Mouse (Mus musculus) layer of hippocampus, postnatal 10 days (tissue): ENCODE measurements around the gene Rasal3. TPM values are rescaled to one million over a fixed set of nuclear protein-coding genes. Genes with fewer than 3 reads are reported as not detected.

Experiments used
- DNase-seq, 2 experiments: peaks; one replicate each; pipeline ENCODE4 v3.0.0; 2021; ENCODE audit warnings: low spot score in 2 of 2
- microRNA-seq, 2 experiments: library from miRNA; unstranded; fragments of <30 nt; microRNA quantifications; one replicate each; pipeline ENCODE4 v1.2.0; 2021
- total RNA-seq, 2 experiments: library from RNA; stranded (reverse); gene quantifications; 2 replicates each; pipeline ENCODE4 v1.2.3; 2021

The Rasal3 gene
- total RNA-seq, 2 experiments from 2014 or later = 3.2 to 3.6 TPM

DNA sequence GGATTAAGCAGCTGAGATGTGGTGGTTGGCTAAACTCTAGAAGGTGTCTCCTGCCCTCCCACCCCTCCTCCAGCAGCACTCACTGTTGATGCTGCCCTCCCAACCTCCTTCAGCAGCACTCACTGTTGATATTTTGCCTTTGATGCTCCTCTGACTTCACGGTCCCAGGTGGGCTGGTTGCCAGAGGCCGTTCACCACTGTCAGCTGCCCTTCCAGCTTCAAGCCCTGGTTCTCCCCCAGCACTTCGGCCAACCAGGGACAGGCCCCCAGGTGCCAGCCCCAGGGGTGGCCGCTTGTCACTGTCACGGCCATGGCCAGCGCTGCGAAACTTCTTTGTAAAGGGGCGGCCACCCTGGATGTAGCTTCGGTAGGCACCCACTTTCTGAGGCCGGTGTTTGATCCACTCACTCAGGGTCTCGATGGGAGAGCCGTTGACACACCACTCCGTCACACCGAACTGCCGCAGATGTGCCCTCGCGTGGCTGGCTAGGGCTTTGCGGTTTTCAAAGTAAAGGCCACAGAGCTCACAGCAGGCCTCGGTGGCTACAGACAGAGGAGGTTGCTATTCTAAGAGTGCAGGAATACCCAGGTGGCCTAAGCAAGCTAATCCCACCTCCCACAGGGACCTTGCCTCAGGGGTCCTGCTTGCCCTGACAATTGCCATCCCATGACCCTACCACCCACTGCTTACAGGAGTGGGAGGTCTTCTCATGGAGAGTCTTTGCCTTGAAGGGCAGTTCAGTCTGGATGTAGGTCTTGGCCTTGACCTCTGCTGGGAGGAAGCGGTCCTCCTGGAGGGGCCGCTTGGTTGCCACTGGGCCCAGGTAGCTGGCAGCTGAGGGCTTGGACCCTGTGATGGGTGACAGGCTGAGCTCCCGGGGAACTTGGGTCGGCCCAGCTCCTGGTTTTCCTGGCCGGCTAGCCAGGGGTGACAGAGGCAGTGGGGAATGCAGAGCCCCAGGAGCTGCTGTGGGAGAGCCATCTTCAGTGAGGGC lies 46.3 kb downstream of the Rasal3 start:
- DNase-seq = no peak

- DNase-seq = no peak
Observed at GRCm38 (mm10) chr17:32356281-32356680, 47.1 kb downstream of the Rasal3 start.

- no peak for DNase-seq
Observed at GRCm38 (mm10) chr17:32355031-32355430, 48.4 kb downstream of the Rasal3 start.

- no peak for DNase-seq
Observed at GRCm38 (mm10) chr17:32354211-32354610, 49.2 kb downstream of the Rasal3 start.

DNA sequence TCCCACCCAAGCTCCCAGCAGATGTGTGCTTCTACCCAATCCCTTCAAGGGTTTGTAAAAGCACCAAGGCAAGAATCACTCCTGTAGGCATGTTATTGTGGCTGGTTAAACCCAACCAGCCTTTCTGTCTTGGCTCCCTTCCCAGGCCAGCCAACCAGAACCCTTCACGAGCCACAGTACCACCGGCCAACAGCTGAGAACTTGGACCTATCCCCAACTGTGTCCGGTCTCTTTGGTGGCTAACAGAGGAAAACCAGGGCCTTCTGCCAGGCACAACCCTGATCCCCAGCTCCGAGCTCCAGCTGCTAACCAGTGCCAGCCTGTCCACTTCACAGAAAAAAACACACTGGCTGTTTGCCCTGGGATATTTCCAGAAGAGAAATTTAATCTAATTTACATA lies 49.7 kb downstream of the Rasal3 start:
- DNase-seq = peak; percentile 72 to 79

DNA sequence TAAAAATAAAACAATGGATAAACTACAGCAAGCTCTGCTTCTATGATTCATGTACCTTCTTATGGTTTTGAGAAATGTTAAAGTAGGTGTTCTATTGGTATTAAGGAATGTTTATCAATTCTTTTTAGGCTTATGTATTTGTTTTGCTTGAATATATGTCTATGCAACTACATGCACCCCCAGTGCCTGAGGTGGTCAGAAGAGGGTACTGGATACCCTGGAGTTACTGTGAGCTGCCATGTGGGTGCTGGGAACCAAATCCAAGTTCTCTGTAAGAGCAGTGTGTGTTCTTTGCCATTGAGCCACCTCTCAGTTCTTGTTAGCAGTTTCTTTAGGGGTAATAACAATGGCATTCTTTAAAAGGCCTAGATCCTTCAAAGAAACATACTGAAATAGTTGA lies 51.7 kb downstream of the Rasal3 start:
- no peak for DNase-seq

DNA sequence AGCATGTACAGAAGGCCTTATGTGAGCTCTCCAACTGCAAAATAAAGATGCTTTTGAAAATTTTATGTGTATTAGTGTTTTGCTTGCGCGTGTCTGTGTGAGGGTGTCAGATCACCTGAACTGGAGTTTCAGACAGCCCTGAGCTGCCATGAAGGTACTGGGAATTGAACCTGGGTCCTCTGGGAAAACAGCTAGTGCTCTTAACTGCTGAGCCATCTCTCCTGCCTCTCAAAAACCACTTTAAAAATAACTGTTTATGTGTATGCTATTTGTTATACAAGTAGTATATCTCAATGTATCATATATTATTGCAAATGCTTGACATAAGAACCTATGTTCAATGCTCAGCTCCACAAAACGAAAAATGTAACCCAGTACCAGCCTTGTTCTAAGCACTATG lies 52.1 kb downstream of the Rasal3 start:
- DNase-seq = no peak

- peak; percentile 97 to 98 for DNase-seq
Observed at GRCm38 (mm10) chr17:32350382-32350983, 52.9 kb downstream of the Rasal3 start, which contains the start of gene Akap8l. TSS of gene Akap8l (minus strand) at chr17:32350607.

GRCm38 (mm10) chr17:32349851-32350381 lies 53.5 kb downstream of the Rasal3 start:
- no peak for DNase-seq

GRCm38 (mm10) chr17:32349037-32349732 lies 54.2 kb downstream of the Rasal3 start:
- DNase-seq = no peak

DNA sequence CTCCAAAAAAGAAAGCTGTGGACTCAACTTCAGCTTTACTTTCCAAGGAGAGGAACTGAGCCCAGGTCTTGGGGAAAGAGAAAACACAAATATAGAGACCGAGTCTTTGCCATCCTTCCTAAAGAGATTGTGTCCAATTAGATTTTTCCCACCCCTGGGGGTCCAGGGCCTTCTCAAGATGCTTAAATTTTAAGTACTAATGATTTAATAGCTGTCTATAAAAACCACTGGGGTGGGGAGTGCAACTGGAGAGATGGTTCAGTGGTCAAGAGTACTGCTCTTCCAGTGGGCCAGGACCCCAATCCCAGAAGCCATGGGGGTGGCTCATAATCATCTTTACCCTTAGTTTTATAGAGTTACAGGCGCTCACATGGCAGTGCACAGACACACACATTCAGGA lies 55.0 kb downstream of the Rasal3 start:
- no peak for DNase-seq

GRCm38 (mm10) chr17:32341102-32341501 lies 62.3 kb downstream of the Rasal3 start:
- no peak for DNase-seq

Small RNA genes lying within 50 kb of the gene (microRNA-seq; reads per million reads assigned to microRNA genes)
- gene Gm22201 = 0 reads per million in 2 experiments

Other genes with a start within 250 kb of the Rasal3 start
- gene Notch3, start 236.7 kb downstream of the Rasal3 start, total RNA-seq = 10 to 100 TPM; 21.0 to 23.7 TPM
- under 1 TPM in 1 of 2 experiments, not detected in 1; 0.14 TPM for gene Ephx3, start 214.0 kb downstream of the Rasal3 start, total RNA-seq
- 100 to 1,000 TPM; 112 to 126 TPM for gene Brd4, start 118.9 kb downstream of the Rasal3 start, total RNA-seq
- 100 to 1,000 TPM in 1 of 2 experiments, 10 to 100 TPM in 1; 88.7 to 112 TPM for gene Akap8, start 82.3 kb downstream of the Rasal3 start, total RNA-seq
- gene Akap8l, start 53.0 kb downstream of the Rasal3 start, total RNA-seq = 100 to 1,000 TPM; 115 to 140 TPM
- 10 to 100 TPM; 84.1 to 92.5 TPM for gene Wiz, start 14.1 kb downstream of the Rasal3 start, total RNA-seq
- gene Pglyrp2, start 20.6 kb upstream of the Rasal3 start, total RNA-seq = not detected
- gene Cyp4f39, start 49.1 kb upstream of the Rasal3 start, total RNA-seq = not detected
- 1 to 10 TPM; 4.9 TPM for gene Cyp4f17, start 102.5 kb upstream of the Rasal3 start, total RNA-seq
- 1 to 10 TPM; 8.5 to 8.7 TPM for gene Cyp4f16, start 133.0 kb upstream of the Rasal3 start, total RNA-seq
- not detected for gene Cyp4f37, start 217.7 kb upstream of the Rasal3 start, total RNA-seq